Mouse (Mus musculus) layer of hippocampus, adult 9-10 months (tissue): ENCODE data around the gene Fau.

Experiments used
- DNase-seq: peaks from one replicate; pipeline ENCODE4 v3.0.0; 2022; ENCODE audit warnings: low spot score

Fau gene

GRCm38 (mm10) chr19:6045366-6046293, 12.0 kb upstream of the Fau start:
- no peak for DNase-seq

GRCm38 (mm10) chr19:6046294-6047153, 11.1 kb upstream of the Fau start, which contains the start of gene Syvn1:
TSS of gene Syvn1 (plus strand) at chr19:6046576.
- DNase-seq: peak; percentile 89

DNA sequence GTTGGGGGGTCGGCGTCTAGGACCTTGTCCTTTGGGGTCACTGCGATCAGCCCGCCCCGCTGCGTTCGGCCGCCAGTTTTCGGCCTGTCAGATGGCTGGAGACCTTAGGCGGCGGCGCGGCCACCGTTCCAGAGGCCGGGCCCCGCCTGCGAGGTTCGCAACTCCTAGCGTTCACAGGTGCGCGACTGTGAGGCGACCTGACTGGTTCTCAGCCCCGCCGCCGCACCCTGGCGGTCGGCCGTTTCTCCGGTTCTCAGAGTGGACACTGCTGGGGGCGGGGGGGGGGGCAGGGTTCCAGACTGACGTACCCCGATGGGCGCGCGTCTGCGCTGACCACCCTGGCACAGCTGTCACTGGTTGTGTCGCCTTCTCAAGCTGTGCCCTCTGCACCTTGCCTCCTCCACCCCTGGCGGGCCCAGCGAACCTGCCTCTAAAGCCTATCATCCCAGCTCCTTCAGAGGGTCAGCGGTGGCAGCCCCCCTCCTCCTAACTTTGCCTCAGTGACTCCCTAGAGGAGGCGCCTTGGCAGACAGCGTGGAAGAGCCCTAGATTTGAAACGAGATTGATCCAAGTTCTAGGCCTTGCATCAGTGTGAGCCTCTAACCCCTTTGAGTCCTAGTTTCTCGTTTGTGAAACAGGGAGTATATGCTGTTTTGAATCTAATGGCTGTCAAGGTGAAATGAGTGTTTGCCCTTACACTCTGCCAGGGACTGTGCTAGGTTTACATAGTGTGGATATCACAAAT, 10.3 kb upstream of the Fau start:
- no peak for DNase-seq

DNA sequence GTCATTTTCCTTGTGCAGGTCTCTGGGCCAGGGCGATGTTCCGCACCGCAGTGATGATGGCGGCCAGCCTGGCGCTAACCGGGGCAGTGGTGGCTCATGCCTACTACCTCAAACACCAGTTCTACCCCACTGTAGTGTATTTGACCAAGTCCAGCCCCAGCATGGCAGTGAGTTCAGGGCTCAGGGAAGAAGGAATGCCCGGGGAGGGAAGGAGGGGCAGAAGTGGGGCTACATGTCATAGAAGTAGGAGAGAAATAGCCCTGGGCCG, 9.8 kb upstream of the Fau start:
- DNase-seq: no peak

DNA sequence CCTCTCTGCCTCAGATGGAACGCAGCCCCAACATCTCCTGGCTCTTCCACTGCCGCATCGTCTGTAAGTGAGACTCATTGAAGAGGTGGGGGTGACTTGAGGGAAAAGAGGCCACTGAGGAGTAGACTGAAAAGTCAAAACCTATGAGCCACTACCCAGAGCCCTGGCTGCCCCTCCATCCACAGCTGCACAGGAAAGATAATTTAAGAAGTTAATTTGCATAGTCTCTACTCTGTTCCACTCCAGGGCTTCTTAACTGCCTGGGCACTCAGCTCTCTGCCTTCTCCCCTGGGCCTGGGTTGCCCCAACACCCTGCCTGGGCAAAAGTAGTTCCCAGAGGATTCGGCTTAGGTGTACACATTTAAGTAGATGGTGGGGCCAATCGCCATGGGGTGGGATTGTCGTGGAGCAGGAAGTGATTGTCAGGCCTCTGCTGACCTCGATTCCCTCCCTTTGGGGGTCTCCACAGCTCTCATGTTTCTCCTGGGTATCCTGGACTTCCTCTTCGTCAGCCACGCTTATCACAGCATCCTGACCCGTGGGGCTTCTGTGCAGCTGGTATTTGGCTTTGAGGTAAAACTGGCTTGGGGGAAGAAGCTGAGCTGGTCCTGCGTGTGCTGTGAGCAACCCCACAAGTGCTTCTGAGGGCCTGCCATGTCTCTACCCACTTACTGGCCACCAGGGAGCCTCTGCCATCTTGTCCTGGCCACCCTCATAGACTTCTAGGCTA, 8.8 kb upstream of the Fau start:
- DNase-seq: no peak

GRCm38 (mm10) chr19:6052516-6052915, 5.1 kb upstream of the Fau start:
- DNase-seq: no peak

DNA sequence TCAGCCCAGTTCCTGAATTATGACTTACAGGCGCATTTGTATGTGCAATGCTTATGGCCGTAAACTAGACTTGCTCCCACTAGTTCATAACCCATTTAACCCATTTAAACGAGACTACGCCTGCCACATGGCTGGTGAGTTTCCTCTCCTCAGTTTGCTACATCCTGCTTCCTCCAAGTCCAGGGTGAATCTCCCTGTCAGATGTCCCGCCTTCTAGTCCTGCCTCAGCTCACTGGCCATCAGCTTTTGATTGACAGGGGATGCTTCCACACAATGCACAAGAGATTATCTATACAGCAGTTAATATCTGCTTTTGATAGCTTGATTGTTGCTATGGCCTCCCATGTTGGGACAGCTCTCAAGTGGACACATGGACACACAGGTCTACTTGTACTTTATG, 3.3 kb upstream of the Fau start:
- DNase-seq: no peak

GRCm38 (mm10) chr19:6056696-6057095, 948 bp upstream of the Fau start:
- no peak for DNase-seq

GRCm38 (mm10) chr19:6058513-6058912, 869 bp downstream of the Fau start:
- DNase-seq: no peak

DNA sequence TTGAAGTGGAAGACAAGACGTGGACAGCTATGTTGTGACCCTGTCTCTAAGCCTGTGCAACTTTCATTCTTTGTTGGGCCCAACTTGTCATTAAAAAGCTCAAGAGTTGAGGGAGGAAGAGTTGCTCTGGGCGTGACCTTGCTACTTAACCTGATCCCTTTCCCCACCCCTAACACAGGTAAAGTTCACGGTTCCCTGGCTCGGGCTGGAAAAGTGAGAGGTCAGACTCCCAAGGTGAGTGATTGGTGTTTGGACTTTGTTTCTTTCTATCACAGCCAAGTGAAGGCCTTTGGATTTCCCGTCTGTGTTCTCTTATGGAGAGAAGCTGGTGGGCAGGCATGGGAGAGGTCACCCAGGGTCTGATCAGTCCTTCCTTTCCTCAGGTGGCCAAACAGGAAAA, 1.3 kb downstream of the Fau start:
- DNase-seq: no peak

DNA sequence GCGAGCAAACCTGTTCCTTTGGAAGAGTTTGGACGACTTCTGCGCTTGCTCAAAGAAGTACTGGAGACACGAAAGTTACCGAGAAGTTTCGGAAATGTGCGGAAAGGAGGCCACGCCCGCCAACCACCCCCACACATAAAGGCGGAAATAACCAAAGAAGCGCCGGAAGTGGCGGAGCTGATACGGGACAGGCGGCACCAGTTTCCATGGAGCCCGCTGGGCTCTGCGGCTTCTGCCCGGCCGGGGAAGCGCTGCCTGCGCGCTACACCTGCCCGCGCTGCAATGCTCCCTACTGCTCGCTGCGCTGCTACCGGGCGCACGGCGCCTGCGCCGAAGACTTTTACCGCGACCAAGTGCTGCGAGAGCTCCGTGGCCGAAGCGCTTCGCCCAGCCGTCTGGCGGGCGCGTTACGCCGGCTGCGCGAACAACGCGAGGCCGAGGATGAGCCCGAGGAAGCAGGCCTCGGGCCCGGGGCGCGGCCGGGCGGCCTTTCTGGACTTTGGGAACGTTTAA, 3.4 kb downstream of the Fau start, which contains the start of gene Znhit2:
Gene Znhit2 (plus strand): TSS at position 172 of the 513 bp plus-strand sequence.
- DNase-seq: peak; percentile 85

DNA sequence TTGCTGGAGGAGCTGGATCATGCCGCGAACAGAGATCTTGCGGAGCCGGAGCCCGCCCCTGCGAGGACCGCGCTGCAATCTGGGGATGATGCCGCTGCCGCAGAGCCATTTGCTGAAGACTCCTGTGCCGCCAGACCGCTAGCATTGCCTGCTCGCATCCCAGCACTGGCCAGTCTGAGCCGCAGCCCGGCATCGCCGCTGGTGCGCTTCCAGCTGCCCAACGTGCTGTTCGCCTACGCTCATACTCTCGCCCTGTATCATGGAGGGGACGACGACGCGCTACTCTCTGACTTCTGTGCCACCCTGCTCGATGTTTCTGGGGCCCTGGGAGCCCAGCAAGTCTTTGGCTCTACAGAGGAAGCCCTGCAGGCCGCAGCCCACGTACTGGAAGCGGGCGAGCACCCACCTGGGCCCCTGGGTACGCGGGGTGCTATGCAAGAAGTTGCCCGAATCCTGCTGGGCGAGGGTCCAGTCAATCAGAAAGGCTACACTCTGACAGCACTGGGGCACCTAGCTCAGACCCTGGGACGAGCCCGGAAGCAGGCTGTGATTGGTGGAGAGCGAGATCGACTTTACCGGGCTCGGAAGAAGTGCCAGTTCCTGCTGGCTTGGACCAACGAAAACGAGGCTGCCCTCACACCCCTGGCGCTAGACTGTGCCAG, 4.1 kb downstream of the Fau start:
- no peak for DNase-seq

GRCm38 (mm10) chr19:6062418-6062817, 4.8 kb downstream of the Fau start:
- DNase-seq: no peak

DNA sequence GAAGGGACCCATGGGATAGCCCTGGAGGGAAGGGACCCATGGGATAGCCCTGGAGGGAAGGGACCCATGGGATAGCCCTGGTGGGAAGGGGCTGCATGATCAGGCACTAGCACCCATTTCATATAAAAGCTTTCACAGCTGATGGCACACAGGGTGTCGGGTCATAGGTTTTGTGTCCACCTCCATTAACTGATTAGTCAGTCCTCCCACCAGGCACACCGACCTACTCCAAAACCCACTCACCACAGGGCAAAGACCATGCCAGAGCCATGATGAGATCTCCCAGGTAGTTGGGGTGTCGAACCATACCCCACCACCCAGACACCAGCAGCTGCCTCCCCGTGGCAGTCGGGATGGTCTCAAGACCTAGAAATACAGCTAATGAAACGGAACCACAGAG, 5.4 kb downstream of the Fau start:
- no peak for DNase-seq

- no peak for DNase-seq
These were observed 8.9 kb downstream of the Fau start for GRCm38 (mm10) chr19:6066571-6066970.

- no peak for DNase-seq
These were observed 9.5 kb downstream of the Fau start for GRCm38 (mm10) chr19:6067011-6067723.

DNA sequence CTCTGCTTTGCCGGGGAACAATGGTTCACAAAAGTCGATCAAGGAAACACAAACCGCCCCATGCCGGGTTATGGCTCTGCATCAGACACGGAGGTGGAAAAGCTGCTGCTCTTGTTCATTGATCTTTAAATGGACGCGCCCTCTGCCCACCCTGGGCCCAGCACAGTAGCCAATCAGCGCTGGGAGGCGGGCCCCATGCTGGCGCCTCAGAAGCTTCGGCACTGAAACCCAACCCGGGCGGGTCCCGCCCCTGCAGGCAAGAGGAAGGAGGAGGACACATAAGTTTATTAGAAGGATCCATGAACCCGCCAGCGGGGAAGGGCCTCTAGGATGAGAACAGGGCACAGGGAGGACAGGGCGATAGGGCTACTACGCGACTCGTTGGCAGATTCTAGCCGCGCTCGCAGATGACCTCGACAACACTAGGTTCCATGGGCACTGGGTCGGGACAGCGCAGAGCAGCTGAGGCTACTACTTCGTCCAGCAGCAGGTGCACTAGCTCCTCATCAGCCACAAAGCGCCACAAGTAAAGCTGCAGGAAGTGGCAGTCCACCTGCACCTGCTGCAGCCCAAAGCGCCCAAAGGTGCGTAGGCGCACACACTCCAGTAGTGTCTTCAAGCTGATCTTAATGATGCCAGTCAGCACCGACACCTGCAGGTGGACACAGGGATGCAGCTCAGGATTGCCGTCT, 10.2 kb downstream of the Fau start, which contains the start of gene Tm7sf2:
Gene Tm7sf2 (minus strand): TSS at position 650 of the 692 bp plus-strand sequence.
- peak; percentile 63 for DNase-seq

DNA sequence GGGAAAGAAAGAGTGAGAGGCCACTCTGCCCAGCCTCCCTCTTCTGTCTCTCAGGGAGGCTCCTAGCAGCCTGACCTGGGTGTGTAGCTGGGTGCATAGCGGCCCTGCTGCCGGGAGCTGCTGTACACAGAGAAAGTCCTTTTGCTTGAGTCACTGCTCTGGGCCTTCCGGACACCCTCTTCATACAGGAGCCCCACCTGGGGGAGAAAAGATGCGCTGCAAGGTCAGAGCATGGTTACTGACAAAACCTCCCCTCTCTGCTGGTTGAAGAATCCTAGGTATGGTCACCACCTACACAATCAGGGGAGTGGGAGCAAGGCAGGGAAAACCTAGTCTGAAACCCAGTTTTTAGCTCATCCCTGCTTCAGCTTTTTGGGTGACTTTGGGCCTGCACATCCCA, 11.3 kb downstream of the Fau start:
- no peak for DNase-seq

GRCm38 (mm10) chr19:6069851-6070250, 12.2 kb downstream of the Fau start:
- DNase-seq: no peak
